Mouse (Mus musculus) megakaryocyte, embryonic 14.5 days (primary cell): Measurements from ENCODE around the gene Thoc7.

ENCODE experiments used
- FLI1 ChIP-seq: IDR thresholded peaks from 2 replicates; pipeline ENCODE4 v1.6.1; 2012; ENCODE audit warnings: low read length, inconsistent platforms, mixed read lengths
- GATA1 ChIP-seq: IDR thresholded peaks from 3 replicates; pipeline ENCODE4 v1.6.1; 2012; ENCODE audit warnings: mixed read lengths, low read length, inconsistent platforms, borderline replicate concordance

DNA sequence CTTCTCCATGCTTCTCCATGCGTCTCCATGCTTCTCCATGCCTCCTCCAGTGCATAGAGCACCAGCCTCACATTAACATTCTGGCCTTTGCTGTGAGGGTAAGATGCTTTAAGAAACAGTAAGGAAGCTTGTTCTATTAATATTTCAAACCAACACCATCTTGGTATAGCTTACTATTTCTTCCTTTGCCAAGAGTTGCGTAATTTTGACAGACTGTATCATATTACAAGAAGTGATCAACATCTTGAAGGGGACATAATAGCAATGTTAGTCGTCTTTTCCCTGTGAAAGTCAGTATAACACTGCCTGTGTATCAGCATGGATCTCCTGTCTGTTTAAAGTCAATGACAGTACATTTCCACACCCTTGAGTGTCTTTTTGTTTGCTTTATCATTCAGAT lies 29.1 kb upstream of the Thoc7 start:
- TF ChIP-seq FLI1: no peak
- no peak for TF ChIP-seq GATA1
